In the genomic region with DNA sequence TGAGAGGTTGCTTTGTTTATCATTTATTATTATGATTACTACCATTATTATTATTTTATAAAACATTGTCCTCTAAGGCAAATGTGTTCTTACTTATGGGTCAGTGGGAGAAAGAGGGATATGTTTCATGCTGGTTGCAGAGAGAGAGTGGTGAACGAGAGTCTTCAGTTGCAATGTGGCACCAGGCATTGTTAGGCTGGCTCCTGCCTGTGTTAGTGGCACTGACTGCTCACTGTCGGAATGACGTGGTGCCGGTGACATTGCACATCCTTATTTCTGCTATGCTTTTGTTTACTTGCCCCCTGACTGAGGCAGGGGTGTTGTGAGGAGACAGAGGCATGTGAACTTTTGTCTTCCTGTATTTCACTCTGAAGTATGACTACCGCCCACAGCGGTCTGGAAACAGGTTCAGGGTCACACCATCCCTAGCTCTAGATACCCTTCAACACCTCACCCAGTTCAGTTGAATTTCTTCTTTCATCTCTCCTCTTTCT, we compare ENCODE assay signal across 14 mouse cellular contexts.
"Had no signal": no experiment of that assay in that cellular context is flagged by ENCODE, and none has a peak within 500 bp of the region (broad histone marks: within the 10 kb centered on the region; RNA-seq: fewer than 3 reads in every experiment).

No protein-coding gene starts in this region.

- H3K36me3 ChIP-seq: liver, embryonic 13.5 days; lung, embryonic 15.5 days; midbrain, embryonic 10.5 days had no signal

- H3K9ac ChIP-seq: liver, embryonic 13.5 days; liver, postnatal 0 days; lung, embryonic 15.5 days had no signal

- DNase-seq: kidney, adult 8-10 months; kidney, postnatal 25 days; liver; liver, embryonic 13.5 days; liver, postnatal 0 days; retina, postnatal 1 day; right cerebral cortex, postnatal 4 days; spleen, adult 18-20 months; thymus, adult 18-20 months; thymus, postnatal 14 days had no signal

- ATAC-seq: liver, postnatal 0 days; midbrain, embryonic 16.5 days had no signal

- H3K27ac ChIP-seq: left cerebral cortex, adult 2 months; liver, embryonic 13.5 days; lung, embryonic 15.5 days; midbrain, embryonic 10.5 days had no signal

- H3K4me1 ChIP-seq: liver, embryonic 13.5 days had no signal

- H3K27me3 ChIP-seq: liver, embryonic 13.5 days; lung, embryonic 15.5 days had no signal

- H3K4me2 ChIP-seq: liver, embryonic 13.5 days; lung, embryonic 15.5 days had no signal

- H3K4me3 ChIP-seq: left cerebral cortex, adult 2 months; liver, embryonic 13.5 days; lung, embryonic 15.5 days; midbrain, embryonic 10.5 days had no signal

- H3K9me3 ChIP-seq: liver, embryonic 13.5 days; lung, embryonic 15.5 days; midbrain, embryonic 10.5 days had no signal
